Mouse (Mus musculus) lung, postnatal 10 days (tissue): ENCODE measurements around the gene Pigp.
"Not testable (repeated sequence)": the region's sequence is repeated elsewhere in the genome, so short reads cannot be mapped to it uniquely, and the experiment has no call there.

Experiments
- DNase-seq: peaks from one replicate; pipeline ENCODE4 v3.0.0; 2021

Gene Pigp

GRCm38 (mm10) chr16:94356776-94357494 lies 14.7 kb downstream of the Pigp start:
- DNase-seq: no peak

DNA sequence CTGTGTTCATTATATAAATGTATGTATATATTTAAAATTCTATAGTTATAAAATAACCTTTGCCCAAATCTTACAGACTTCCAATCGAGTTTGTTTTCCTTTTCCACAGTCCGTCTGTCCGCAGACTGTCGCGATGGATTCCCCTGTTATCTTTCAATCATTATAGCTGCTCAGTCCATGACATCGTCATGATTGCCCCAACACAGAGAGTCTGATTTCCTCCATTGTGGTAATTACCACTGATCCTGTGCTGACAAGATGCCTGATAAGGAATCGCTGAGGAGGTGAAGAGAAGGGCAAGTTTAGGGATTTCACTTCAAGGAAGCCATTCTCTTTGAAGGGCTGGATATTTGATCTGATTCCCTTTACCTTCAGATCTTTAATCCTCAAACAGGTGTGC lies 15.6 kb downstream of the Pigp start:
- DNase-seq: no peak

GRCm38 (mm10) chr16:94354450-94354849 lies 17.2 kb downstream of the Pigp start:
- peak; percentile 31 for DNase-seq

GRCm38 (mm10) chr16:94350287-94350677 lies 21.4 kb downstream of the Pigp start:
- no peak for DNase-seq

DNA sequence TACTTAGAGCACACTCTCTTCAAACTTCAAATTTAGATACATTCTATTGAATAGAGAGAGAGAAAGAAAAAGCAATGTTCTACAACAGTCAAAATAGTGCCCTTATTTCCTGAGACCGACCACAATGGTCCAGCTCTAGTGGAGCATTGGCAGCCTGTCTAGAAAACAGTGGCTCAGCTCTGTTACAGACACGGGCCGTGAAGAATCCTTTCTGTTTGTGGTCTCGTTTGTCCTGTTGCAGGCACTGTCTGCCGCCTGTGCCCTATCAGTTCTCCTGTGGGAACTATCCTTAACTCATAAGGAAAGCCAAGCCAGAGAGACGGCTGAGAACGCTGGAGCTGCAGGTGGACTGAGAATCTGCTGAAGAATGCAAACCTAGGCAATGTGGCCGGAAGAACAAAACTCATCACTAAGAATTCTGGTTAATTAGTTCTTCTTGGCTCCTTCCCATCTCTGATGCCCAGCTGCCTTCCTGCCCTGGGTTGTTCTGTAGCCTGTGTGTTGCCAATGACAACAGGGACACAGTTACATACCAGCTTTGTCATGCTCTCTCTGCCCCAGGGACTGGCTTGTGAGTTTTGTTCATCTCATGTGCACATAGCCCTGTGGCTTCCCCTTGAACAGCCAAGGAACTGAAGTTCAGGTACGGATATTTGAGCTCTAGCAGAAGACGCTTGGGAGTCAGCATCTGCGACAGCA lies 21.9 kb downstream of the Pigp start:
- no peak for DNase-seq

- no peak for DNase-seq
These were observed 22.9 kb downstream of the Pigp start for GRCm38 (mm10) chr16:94348779-94349178.

DNA sequence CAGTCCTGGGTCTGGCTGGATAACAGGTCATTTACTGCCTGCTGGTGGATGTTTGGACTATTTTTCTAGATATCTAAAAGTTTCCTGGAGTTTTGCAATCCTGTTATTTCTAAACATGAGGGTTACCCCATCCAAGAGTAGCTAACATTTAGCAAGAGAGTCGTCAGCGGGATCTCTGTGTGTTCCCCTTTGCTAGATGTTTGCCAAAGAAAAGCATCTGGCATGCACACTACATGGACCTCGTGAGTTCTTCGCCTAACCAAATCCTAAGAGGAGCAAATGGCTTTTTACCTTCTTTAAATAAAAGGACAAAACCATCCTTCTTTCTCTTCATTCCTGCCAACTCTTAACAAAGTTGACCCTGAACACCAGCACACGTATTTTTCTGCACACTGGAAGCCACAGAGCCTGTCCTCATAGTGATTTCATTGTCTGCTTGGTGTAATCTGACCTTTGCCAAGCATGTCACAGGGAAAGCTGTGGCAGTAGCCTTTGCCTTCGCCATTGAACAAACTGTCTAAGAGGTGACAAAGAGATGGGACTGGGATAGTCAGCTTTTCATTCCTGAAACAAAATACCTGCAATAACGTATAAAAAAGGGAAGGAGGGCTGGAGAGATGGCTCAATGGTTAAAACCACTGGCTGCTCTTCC lies 24.4 kb downstream of the Pigp start:
- DNase-seq: peak; percentile 11

DNA sequence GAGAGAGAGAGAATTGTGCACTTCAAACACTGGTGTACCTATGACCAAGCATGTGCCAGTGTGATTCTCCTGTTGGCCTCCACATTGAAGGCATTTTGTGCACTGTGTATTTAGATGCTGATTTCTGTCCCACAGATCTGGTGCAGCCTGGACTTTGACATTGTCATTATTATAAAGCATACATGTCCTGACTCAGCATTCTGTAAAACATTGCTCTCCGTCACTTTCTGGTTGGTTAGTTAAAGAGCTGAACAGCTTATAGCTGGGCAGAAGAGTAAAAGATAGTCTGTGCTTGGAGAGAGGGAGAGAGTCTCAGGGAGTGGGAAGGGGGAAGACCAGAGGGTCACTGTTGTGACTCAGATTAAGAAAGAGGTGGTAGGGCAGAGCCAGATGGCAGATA lies 25.9 kb downstream of the Pigp start:
- DNase-seq: no peak

GRCm38 (mm10) chr16:94339164-94340160 lies 32.2 kb downstream of the Pigp start:
- DNase-seq: not testable (repeated sequence)

DNA sequence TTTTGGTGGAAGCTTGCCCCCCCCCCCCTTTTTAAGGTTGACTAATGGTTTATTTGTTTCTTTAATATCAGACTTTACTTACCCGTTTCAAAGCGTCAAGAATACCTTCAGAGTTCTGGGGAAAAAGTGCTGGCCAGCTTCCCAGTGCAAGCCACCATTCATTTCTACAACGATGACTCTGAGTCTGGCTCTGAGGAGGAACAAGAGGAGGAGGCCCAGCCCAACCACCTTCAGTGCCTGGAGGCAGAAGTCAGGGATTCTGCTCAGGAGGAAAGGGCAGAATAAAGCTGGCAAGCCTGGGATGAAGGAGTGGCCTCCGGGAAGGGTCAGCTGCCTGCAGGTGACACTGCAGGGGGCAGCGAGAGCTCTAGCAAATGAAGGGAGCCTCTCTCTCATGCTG lies 36.0 kb downstream of the Pigp start:
- no peak for DNase-seq

- DNase-seq: peak; percentile 77
These were observed 39.8 kb downstream of the Pigp start for GRCm38 (mm10) chr16:94331886-94332252.

- no peak for DNase-seq
These were observed 40.3 kb downstream of the Pigp start for GRCm38 (mm10) chr16:94331233-94331885.

DNA sequence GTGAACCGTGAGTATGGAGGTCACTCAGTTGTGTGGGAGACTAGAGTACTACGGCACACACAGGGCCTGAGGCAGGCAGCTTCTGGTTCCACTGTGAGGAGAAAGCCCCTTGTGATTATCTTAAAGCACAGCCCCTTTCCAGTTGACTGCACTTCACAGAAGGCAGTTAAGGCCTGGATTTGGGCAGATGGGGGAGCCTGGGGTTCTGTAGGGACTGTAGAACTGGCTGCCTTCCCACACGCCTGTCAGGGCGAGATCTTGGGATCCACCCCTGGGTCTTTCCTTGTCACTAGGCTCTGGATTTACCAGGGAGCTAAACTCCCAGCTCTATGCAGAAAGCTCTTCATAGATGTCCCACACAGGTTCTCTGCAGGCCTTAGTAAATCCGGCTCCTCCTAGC lies 41.2 kb downstream of the Pigp start:
- DNase-seq: no peak

- DNase-seq: no peak
These were observed 42.5 kb downstream of the Pigp start for GRCm38 (mm10) chr16:94328881-94329867.

- peak; percentile 89 for DNase-seq
These were observed 43.6 kb downstream of the Pigp start, which contains the start of gene Ripply3 for GRCm38 (mm10) chr16:94327781-94328711. TSS of gene Ripply3 (plus strand) at chr16:94328420.

GRCm38 (mm10) chr16:94326008-94326407 lies 45.6 kb downstream of the Pigp start:
- no peak for DNase-seq

DNA sequence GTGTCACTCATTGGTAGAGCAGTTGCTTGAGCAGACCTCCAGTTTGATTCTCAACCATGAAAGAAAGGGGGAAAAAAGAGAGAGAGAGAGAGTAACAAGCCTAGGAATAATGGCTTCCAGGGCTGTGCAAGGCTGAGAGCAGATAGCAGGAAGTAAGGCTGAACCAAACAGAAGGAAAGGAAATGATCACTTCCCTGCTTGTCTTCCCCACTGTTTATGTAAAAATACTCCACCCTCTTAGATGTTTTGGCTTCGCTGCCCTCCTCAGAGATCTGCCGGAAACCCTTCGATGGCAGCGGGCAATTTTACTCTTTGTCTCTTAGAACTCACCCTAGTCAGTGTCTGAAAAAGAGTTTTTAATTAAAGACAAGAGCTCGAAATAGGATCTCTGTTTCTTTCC lies 48.0 kb downstream of the Pigp start:
- peak; percentile 51 for DNase-seq

- no peak for DNase-seq
These were observed 51.4 kb downstream of the Pigp start for GRCm38 (mm10) chr16:94320223-94320622.

DNA sequence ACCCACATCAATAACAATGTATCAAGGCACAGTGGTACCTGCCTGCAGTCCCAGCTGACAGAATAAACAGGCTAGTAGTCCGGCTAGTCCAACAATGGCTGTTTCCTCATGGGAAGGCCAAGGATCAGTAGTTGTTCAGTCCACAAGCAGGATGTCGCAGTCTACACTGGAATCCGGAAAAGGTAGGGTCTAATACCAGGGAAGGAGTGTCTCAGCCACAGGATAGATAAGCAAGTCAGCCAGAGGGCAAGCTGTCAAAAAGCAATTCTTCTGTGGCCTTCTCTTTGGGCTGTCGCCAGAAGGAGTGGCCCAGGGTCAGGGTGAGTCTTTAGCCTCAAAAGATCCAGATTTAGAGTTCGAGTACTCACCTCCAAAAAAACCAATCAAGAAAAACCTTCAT lies 53.9 kb downstream of the Pigp start:
- peak; percentile 76 for DNase-seq

DNA sequence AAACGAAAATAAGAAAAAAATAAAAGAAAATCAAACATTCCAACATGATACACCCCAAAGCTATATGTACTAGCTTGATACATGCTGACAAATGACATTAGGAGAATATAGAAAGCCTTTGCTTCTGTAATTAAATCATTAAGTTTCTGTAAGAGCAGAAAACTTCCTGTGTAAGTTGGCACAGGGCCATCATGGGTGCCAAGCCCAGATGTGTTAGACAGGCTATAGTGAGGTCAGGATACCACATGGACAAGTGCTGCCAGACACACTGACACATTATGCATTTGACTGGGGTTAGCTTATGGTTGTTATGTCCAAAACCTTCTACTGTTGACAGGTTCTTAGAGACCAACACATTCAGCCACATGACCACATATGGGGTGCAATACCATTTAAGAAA lies 56.4 kb downstream of the Pigp start:
- no peak for DNase-seq
